Mouse (Mus musculus) CH12.LX (cell line): ENCODE results near the gene Adamts3. TPM values are rescaled to one million over a fixed set of nuclear protein-coding genes. Genes with fewer than 3 reads are reported as not detected.

Experiments
- DNase-seq: peaks from one replicate; pipeline ENCODE4 v3.0.0-alpha.2; 2013; ENCODE audit errors: extremely low read depth
- H3K27ac ChIP-seq: 2 replicates; pipeline ENCODE4 v1.5.1; 2012; ENCODE audit warnings: low read depth, mild to moderate bottlenecking, control low read depth, moderate library complexity; ENCODE audit not compliant: insufficient read depth
- H3K27me3 ChIP-seq: replicated peaks from 2 replicates; pipeline ENCODE3; 2012; ENCODE audit warnings: inconsistent platforms
- H3K36me3 ChIP-seq, 2 experiments: replicated peaks in 1 of 2; 2 replicates each; pipeline versions ENCODE3 to v1.6.1; 2012; ENCODE audit warnings: inconsistent platforms in 1 of 2, low read length in 1 of 2, mild to moderate bottlenecking in 1 of 2, mixed read lengths in 1 of 2, moderate library complexity in 1 of 2; ENCODE audit not compliant: control insufficient read depth in 1 of 2, insufficient read depth in 1 of 2
- H3K4me1 ChIP-seq, 2 experiments: 2 replicates each; pipeline ENCODE4 v1.6.1; 2012; ENCODE audit warnings: inconsistent platforms in 1 of 2, moderate library complexity in 1 of 2; ENCODE audit not compliant: insufficient read depth in 2 of 2, control insufficient read depth in 1 of 2
- H3K4me2 ChIP-seq: 2 replicates; pipeline ENCODE4 v1.6.1; 2012; ENCODE audit warnings: low read depth, mild to moderate bottlenecking, control low read depth; ENCODE audit not compliant: poor library complexity, insufficient read depth, severe bottlenecking
- H3K4me3 ChIP-seq, 3 experiments: fragments of 150-350 bp in 1 of 3; sonication (generic) in 1 of 3; replicated peaks in 1 of 3; 2 replicates each; pipeline versions ENCODE3 to v1.5.1; 2011 to 2012; ENCODE audit warnings: low read depth in 2 of 3, low read length in 2 of 3, mild to moderate bottlenecking in 2 of 3, moderate library complexity in 2 of 3, control low read depth in 1 of 3, improper control_type of control experiment in 1 of 3, inconsistent platforms in 1 of 3, mixed read lengths in 1 of 3; ENCODE audit not compliant: poor library complexity in 1 of 3
- H3K79me2 ChIP-seq: replicated peaks from 2 replicates; pipeline ENCODE4 v1.6.1; 2012; ENCODE audit warnings: mild to moderate bottlenecking, moderate library complexity; ENCODE audit not compliant: control insufficient read depth, poor library complexity, insufficient read depth, severe bottlenecking; ENCODE audit errors: extremely low read depth
- H3K9ac ChIP-seq: 2 replicates; pipeline ENCODE4 v1.6.1; 2012; ENCODE audit warnings: low read depth, mild to moderate bottlenecking, control low read depth, moderate library complexity; ENCODE audit not compliant: insufficient read depth
- H3K9me3 ChIP-seq: replicated peaks from 2 replicates; pipeline ENCODE3; 2012; ENCODE audit warnings: low read length, inconsistent platforms, mixed read lengths
- CHD1 ChIP-seq: IDR thresholded peaks from 2 replicates; pipeline ENCODE4 v1.6.1; 2012; ENCODE audit warnings: low read depth, low read length, improper control_type of control experiment, inconsistent platforms
- CHD2 ChIP-seq: IDR thresholded peaks from 2 replicates; pipeline ENCODE4 v1.6.1; 2011; ENCODE audit warnings: low read length, improper control_type of control experiment
- CTCF ChIP-seq, 2 experiments: IDR thresholded peaks in 1 of 2; conservative IDR thresholded peaks in 1 of 2; 2 replicates each; pipeline ENCODE4 v1.5.1; 2011 to 2012; ENCODE audit warnings: low read depth in 2 of 2, low read length in 2 of 2, improper control_type of control experiment in 1 of 2, inconsistent platforms in 1 of 2, mild to moderate bottlenecking in 1 of 2, moderate library complexity in 1 of 2
- EP300 ChIP-seq: IDR thresholded peaks from 2 replicates; pipeline ENCODE4 v1.6.1; 2011; ENCODE audit warnings: low read length, improper control_type of control experiment
- GABPA ChIP-seq: IDR thresholded peaks from 2 replicates; pipeline ENCODE4 v1.6.1; 2012; ENCODE audit warnings: low read depth, low read length, improper control_type of control experiment, inconsistent platforms; ENCODE audit not compliant: insufficient replicate concordance
- IRF4 ChIP-seq: IDR thresholded peaks from 2 replicates; pipeline ENCODE4 v1.6.1; 2014; ENCODE audit warnings: low read depth, mild to moderate bottlenecking, inconsistent platforms, low read length, improper control_type of control experiment
- JUN ChIP-seq: IDR thresholded peaks from 2 replicates; pipeline ENCODE4 v1.6.1; 2011; ENCODE audit warnings: low read depth, mild to moderate bottlenecking, low read length, improper control_type of control experiment, moderate library complexity; ENCODE audit not compliant: insufficient read depth
- KAT2A ChIP-seq: IDR thresholded peaks from 2 replicates; pipeline ENCODE4 v1.6.1; 2012; ENCODE audit warnings: low read length, improper control_type of control experiment, inconsistent platforms; ENCODE audit not compliant: insufficient replicate concordance
- MAX ChIP-seq: IDR thresholded peaks from 2 replicates; pipeline ENCODE4 v1.6.1; 2011; ENCODE audit warnings: low read length, improper control_type of control experiment
- MAZ ChIP-seq: IDR thresholded peaks from 2 replicates; pipeline ENCODE4 v1.6.1; 2012; ENCODE audit warnings: low read depth, mild to moderate bottlenecking, inconsistent platforms, low read length, improper control_type of control experiment, moderate library complexity
- MEF2A ChIP-seq: IDR thresholded peaks from 2 replicates; pipeline ENCODE4 v1.6.1; 2014; ENCODE audit warnings: low read depth, mild to moderate bottlenecking, inconsistent platforms, low read length, improper control_type of control experiment, borderline replicate concordance
- MXI1 ChIP-seq: IDR thresholded peaks from 2 replicates; pipeline ENCODE4 v1.6.1; 2011; ENCODE audit warnings: mild to moderate bottlenecking, low read depth, low read length, improper control_type of control experiment
- MYC ChIP-seq: IDR thresholded peaks from 2 replicates; pipeline ENCODE4 v1.6.1; 2011; ENCODE audit warnings: low read depth, mild to moderate bottlenecking, improper control_type of control experiment, low read length
- NRF1 ChIP-seq: IDR thresholded peaks from 2 replicates; pipeline ENCODE4 v1.6.1; 2014; ENCODE audit warnings: low read depth, mild to moderate bottlenecking, inconsistent platforms, low read length, improper control_type of control experiment, moderate library complexity
- PAX5 ChIP-seq: IDR thresholded peaks from 2 replicates; pipeline ENCODE4 v1.6.1; 2012; ENCODE audit warnings: low read length, inconsistent platforms, mixed read lengths
- RAD21 ChIP-seq: IDR thresholded peaks from 2 replicates; pipeline ENCODE4 v1.6.1; 2011; ENCODE audit warnings: low read depth, mild to moderate bottlenecking, low read length, improper control_type of control experiment, moderate library complexity
- RCOR1 ChIP-seq: conservative IDR thresholded peaks from 2 replicates; pipeline ENCODE4 v1.6.1; 2012; ENCODE audit warnings: low read depth, mild to moderate bottlenecking, inconsistent platforms, low read length, improper control_type of control experiment
- TBP ChIP-seq: conservative IDR thresholded peaks from 2 replicates; pipeline ENCODE4 v1.6.1; 2011; ENCODE audit warnings: low read depth, low read length, improper control_type of control experiment
- USF2 ChIP-seq: conservative IDR thresholded peaks from 2 replicates; pipeline ENCODE4 v1.6.1; 2011; ENCODE audit warnings: low read depth, low read length, improper control_type of control experiment
- ZC3H11A ChIP-seq: IDR thresholded peaks from 2 replicates; pipeline ENCODE4 v1.6.1; 2012; ENCODE audit warnings: low read depth, mild to moderate bottlenecking, inconsistent platforms, low read length, improper control_type of control experiment
- ZKSCAN1 ChIP-seq: IDR thresholded peaks from 2 replicates; pipeline ENCODE4 v1.6.1; 2012; ENCODE audit warnings: low read depth, inconsistent platforms, low read length, improper control_type of control experiment, borderline replicate concordance
- dilution Hi-C: fragments of 300-500 bp; cut with MboI; formaldehyde crosslinking; loops from 2 replicates; pipeline ENCODE4 v1.14.3; 2020; ENCODE audit warnings: low sequenced_read_pairs; ENCODE audit not compliant: extremely low pct_unique_long_range_greater_than_20kb, extremely low pct_ligation_motif_present
- in situ Hi-C: fragments of 300-500 bp; cut with MboI; formaldehyde crosslinking; loops from 3 replicates; pipeline ENCODE4 v1.14.3; 2019; ENCODE audit warnings: low sequenced_read_pairs, low pct_ligation_motif_present, low pct_unique_long_range_greater_than_20kb, mixed read lengths
- polyA plus RNA-seq: library from polyadenylated mRNA; unstranded; fragments of >175 nt; gene quantifications from 2 replicates; pipeline ENCODE4 v1.2.1, GENCODE M21; 2012; ENCODE audit warnings: low read depth; ENCODE audit not compliant: insufficient read length
- total RNA-seq, 2 experiments: library from RNA; depleted of rRNA; stranded (reverse); fragments of 300-350 nt in 1 of 2; fragments of >200 nt in 1 of 2; gene quantifications; 2 replicates each; pipeline ENCODE4 v1.2.3; 2012 to 2014

Adamts3 gene
- total and polyA plus RNA-seq, 3 experiments = not detected

DNA sequence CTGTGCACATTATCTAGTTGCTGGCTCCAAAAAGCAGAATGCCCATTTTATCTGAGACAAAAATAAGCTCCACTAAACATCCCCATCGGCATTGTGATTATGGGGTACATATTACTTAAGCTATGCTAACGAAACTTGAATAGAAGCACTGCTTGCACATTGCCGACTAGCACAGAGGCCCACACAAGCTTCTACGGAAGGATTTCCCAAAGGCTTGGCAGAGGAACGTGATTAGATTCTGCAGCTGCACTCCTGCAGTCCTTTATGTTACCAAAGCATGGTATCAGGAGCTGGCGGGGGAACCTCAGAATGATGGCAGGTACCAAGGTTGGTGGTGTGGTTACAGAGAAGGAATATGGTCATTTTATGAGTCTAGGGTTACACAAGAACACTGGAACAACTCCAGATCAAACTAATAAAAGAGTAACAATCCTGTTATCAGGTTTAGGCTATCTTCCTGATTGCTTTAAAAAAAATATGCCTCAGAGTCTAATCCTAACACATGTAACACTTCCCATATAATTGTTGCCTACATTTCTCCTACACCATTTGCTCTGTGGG, 155.6 kb downstream of the Adamts3 start:
- no peak overlapping the region for H3K4me2 ChIP-seq
- no peak overlapping the region for H3K9ac ChIP-seq
- no peak overlapping the region for H3K27ac ChIP-seq
- no peaks in the 10 kb centered on the region for H3K36me3 ChIP-seq
- dilution Hi-C loops = no loop called here
- H3K4me1 ChIP-seq = no peaks in the 10 kb centered on the region
- H3K9me3 ChIP-seq = peaks cover 6% of the 10 kb centered on the region
- in situ Hi-C loops = no loop called here
- no peak overlapping the region for H3K4me3 ChIP-seq
- H3K27me3 ChIP-seq = no peaks in the 10 kb centered on the region
- TF ChIP-seq NRF1 (no peak), MEF2A (no peak), RCOR1 (no peak), CTCF (conservative IDR thresholded peaks at IDR 0.05 in 1 of 2, IDR thresholded peaks at IDR 0.05 in 1 of 2; ENCODE audit: low read depth in 2 of 2, low read length in 2 of 2) (no peak), USF2 (no peak), CHD2 (no peak), IRF4 (no peak), PAX5 (no peak), JUN (no peak), ZC3H11A (no peak), MAZ (no peak), CHD1 (no peak), MAX (no peak), GABPA (no peak), MXI1 (no peak), MYC (no peak), ZKSCAN1 (no peak), EP300 (no peak), TBP (no peak)
- H3K79me2 ChIP-seq = no peaks in the 10 kb centered on the region
- DNase-seq = no peak

DNA sequence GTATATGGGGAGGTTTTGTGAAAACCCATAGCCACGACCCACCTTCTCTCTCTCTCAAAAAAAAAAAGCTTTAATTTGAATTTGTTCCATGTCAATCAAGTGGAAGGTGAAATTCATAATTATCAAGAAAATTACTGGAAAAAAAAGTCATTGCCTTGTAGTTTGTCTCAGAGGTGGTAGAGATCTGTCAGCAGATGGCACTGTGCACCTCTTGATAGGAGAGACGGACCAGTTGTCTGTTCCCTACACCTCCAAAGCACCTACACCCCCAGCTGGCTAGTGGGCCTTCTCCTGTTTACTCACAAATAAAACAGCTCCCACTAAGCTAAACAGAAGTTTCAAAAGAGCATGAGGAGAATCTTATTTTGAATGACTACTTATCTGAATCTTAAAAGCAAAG, 168.6 kb downstream of the Adamts3 start:
- in situ Hi-C loops = no loop called here
- no peak for TF ChIP-seq EP300
- no peak for TF ChIP-seq KAT2A
- peak in 1 of 2 experiments; percentile 27; a peak in 2 of 4 replicates for TF ChIP-seq CTCF (conservative IDR thresholded peaks at IDR 0.05 in 1 of 2, IDR thresholded peaks at IDR 0.05 in 1 of 2; ENCODE audit: low read depth in 2 of 2, low read length in 2 of 2)
- peak; percentile 27 for TF ChIP-seq RAD21
- dilution Hi-C loops = no loop called here
- H3K4me1 ChIP-seq = no peaks in the 10 kb centered on the region
- H3K27me3 ChIP-seq = no peaks in the 10 kb centered on the region
- H3K79me2 ChIP-seq = no peaks in the 10 kb centered on the region
- H3K9ac ChIP-seq = no peak overlapping the region
- H3K4me2 ChIP-seq = no peak overlapping the region
- no peak overlapping the region for H3K4me3 ChIP-seq
- H3K36me3 ChIP-seq = no peaks in the 10 kb centered on the region
- no peak overlapping the region for H3K27ac ChIP-seq
- DNase-seq = peak; percentile 6
- peaks cover 13% of the 10 kb centered on the region for H3K9me3 ChIP-seq
